Mouse (Mus musculus): ENCODE measurements around the gene Zfyve26.

GRCm38 (mm10) chr12:79338791-79339190 lies 42.7 kb upstream of the Zfyve26 start:
- TF ChIP-seq CTCF (IDR thresholded peaks at IDR 0.05; ENCODE audit: insufficient read depth, low read depth, low read length) (no peak), POLR2A (IDR thresholded peaks at IDR 0.05; ENCODE audit: insufficient read depth, low read depth, low read length) (no peak)
